Mouse (Mus musculus): Measurements from ENCODE around the gene Urad. TPM values are rescaled to one million over a fixed set of nuclear protein-coding genes. Genes with fewer than 3 reads are reported as not detected.

Gene Urad
- polyA plus RNA-seq, 1 experiment, result not detected

DNA sequence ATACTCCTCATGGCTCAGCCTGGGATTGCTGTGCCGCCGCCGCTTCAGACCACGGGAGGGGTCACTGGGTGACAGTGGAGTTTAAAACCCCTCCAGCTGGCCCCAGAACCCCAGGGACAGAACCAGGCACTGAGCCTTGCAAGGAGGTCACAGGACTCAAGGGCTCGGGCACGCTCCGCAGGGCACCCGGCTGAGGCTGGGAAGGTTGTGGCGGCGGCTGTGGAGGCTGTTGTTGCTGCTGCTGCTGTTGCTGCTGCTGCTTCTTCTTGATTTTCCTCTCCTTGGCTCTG lies 20.5 kb downstream of the Urad start:
- Histone ChIP-seq H3K36me3 (ENCODE audit: control insufficient read depth, insufficient read depth, low read length) (no peaks in the 10 kb centered on the region), H3K4me3 (ENCODE audit: extremely low read depth, insufficient read depth, insufficient read length) (no peak overlapping the region), H3K27me3 (ENCODE audit: control insufficient read depth, insufficient read depth, low read length) (peaks cover 47% of the 10 kb centered on the region), H3K27ac (ENCODE audit: insufficient read depth, low read length) (no peak overlapping the region), H3K4me1 (ENCODE audit: control insufficient read depth, insufficient read depth, insufficient read length) (peaks cover 5% of the 10 kb centered on the region)
- TF ChIP-seq POLR2A (IDR thresholded peaks at IDR 0.05; ENCODE audit: low read depth, low read length) (no peak), CTCF (IDR thresholded peaks at IDR 0.05; ENCODE audit: extremely low read depth, insufficient read depth, insufficient read length, insufficient replicate concordance) (no peak)
- DNase-seq (ENCODE audit: low read depth in 1 of 2, low spot score in 2 of 2), result no peak
- 13% methylated on average over 10 of the region's 10 CpGs for WGBS

DNA sequence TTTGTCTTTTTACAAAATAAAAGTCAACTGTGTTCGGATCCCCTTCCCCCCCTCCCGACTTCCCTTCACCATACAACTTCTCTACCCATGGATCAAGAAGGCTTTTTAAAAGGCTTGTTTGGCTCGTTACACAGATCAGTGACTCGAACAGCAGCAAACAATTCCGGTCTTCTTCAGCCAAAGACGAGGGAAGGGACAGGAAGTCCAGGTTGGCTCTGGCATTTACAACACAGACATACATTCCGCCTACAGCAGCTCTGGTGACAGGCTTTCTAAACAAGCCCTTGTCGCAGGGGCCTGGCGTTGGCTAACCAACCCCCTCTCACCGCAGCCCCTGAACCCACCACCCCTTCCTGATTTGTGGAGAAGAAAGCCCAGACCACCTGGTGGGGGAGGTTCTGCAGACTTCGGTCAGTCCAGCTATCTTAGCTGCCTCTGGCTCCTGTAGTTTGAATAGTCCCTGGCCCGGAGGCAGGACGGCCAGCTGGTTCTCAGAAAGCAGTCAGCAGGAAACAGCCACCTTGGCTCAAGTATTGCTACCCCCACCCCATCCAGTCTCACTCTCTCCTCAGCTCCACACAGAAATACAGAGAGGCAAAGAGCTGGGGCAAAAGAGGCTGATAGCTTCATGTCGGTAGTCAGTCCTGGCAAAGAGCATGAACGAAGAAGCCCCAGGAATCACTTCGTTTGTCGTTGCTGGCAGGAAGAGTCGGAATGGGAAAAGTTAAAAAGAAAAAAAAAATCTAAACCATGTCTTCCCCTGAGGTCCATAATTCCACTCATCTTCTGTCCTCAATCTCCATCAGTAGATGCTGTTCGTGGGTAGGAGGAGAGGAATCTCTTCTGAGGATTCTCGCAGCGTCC lies 21.1 kb downstream of the Urad start:
- TF ChIP-seq POLR2A (IDR thresholded peaks at IDR 0.05; ENCODE audit: low read depth, low read length), result no peak
- TF ChIP-seq CTCF (IDR thresholded peaks at IDR 0.05; ENCODE audit: extremely low read depth, insufficient read depth, insufficient read length, insufficient replicate concordance), result no peak
- Histone ChIP-seq H3K4me1 (ENCODE audit: control insufficient read depth, insufficient read depth, insufficient read length) (peaks cover 3% of the 10 kb centered on the region), H3K27me3 (ENCODE audit: control insufficient read depth, insufficient read depth, low read length) (peaks cover 42% of the 10 kb centered on the region), H3K4me3 (ENCODE audit: extremely low read depth, insufficient read depth, insufficient read length) (no peak overlapping the region), H3K36me3 (ENCODE audit: control insufficient read depth, insufficient read depth, low read length) (no peaks in the 10 kb centered on the region), H3K27ac (ENCODE audit: insufficient read depth, low read length) (no peak overlapping the region)
- WGBS, result 6% methylated on average over 21 of the region's 21 CpGs
- DNase-seq (ENCODE audit: low read depth in 1 of 2, low spot score in 2 of 2), result no peak

DNA sequence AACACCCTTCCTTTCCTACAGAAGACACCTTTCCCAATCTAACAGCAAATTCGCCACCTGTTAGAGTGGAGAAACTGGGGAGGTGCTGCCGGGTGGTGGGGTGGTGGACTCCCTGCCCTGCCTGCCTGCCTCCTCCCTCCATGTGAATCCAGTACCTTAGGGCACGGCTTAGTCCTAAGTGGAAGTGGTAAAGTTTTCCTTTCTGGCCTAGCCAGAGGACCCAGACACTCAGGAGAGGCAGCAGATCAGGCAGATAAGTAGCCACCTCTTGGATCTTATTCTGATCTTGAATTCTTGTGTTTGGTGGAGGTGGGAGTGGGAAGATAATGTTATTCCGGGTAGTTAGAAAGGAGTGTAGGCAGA lies 22.3 kb downstream of the Urad start:
- H3K27ac ChIP-seq (ENCODE audit: insufficient read depth, low read length), result no peak overlapping the region
- no peaks in the 10 kb centered on the region for H3K36me3 ChIP-seq (ENCODE audit: control insufficient read depth, insufficient read depth, low read length)
- H3K4me1 ChIP-seq (ENCODE audit: control insufficient read depth, insufficient read depth, insufficient read length), result peaks cover 3% of the 10 kb centered on the region; the same call in 1 of the 2 replicates
- no peak for DNase-seq (ENCODE audit: low read depth in 1 of 2, low spot score in 2 of 2)
- H3K4me3 ChIP-seq (ENCODE audit: extremely low read depth, insufficient read depth, insufficient read length), result no peak overlapping the region
- 10% methylated on average over 4 of the region's 4 CpGs for WGBS
- H3K27me3 ChIP-seq (ENCODE audit: control insufficient read depth, insufficient read depth, low read length), result peaks cover 33% of the 10 kb centered on the region
- TF ChIP-seq POLR2A (IDR thresholded peaks at IDR 0.05; ENCODE audit: low read depth, low read length) (no peak), CTCF (IDR thresholded peaks at IDR 0.05; ENCODE audit: extremely low read depth, insufficient read depth, insufficient read length, insufficient replicate concordance) (no peak)

DNA sequence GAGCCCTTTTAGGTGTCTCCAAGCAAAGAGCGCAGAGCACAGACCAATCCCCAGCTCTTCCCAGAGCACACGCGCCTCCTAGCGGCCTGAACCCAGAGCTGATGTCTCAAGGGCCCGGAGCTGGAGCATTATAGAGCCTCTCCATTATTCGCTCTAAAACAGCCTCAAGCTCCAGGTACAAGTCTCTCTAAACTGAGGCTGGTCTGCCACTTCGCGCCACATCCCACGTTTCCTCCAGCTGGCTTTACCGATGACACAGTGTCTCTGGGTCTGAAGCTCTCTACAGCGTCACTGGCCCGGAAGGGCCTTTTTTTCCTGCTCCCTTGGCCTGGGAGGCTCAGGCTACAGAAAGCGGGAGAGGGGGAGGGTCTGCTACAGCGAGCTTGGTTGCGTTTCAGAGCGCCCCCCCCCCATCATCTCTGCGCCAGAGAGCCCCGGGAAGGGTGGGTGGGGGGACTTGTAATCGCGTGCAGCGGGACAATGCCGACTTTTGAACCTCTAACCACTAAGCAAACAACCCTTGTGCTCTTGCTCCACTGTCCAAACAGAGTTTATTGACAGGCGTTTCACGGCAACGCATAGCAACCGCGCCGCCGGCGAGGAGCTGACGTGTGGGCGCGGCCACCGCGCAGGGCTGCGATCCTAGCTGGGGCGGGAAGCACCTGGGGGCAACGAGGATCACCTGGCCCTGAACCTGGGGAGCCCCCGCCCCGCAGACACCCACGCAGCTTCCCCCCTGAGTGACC lies 22.8 kb downstream of the Urad start:
- TF ChIP-seq CTCF (IDR thresholded peaks at IDR 0.05; ENCODE audit: extremely low read depth, insufficient read depth, insufficient read length, insufficient replicate concordance), result peak; percentile 60; the same call in 1 of the 2 replicates
- TF ChIP-seq POLR2A (IDR thresholded peaks at IDR 0.05; ENCODE audit: low read depth, low read length), result no peak
- peaks cover 27% of the 10 kb centered on the region for H3K27me3 ChIP-seq (ENCODE audit: control insufficient read depth, insufficient read depth, low read length)
- peaks cover 3% of the 10 kb centered on the region; the same call in 1 of the 2 replicates for H3K4me1 ChIP-seq (ENCODE audit: control insufficient read depth, insufficient read depth, insufficient read length)
- H3K36me3 ChIP-seq (ENCODE audit: control insufficient read depth, insufficient read depth, low read length), result no peaks in the 10 kb centered on the region
- WGBS, result 4% methylated on average over 41 of the region's 41 CpGs
- no peak overlapping the region for H3K4me3 ChIP-seq (ENCODE audit: extremely low read depth, insufficient read depth, insufficient read length)
- DNase-seq (ENCODE audit: low read depth in 1 of 2, low spot score in 2 of 2), result no peak
- no peak overlapping the region for H3K27ac ChIP-seq (ENCODE audit: insufficient read depth, low read length)

DNA sequence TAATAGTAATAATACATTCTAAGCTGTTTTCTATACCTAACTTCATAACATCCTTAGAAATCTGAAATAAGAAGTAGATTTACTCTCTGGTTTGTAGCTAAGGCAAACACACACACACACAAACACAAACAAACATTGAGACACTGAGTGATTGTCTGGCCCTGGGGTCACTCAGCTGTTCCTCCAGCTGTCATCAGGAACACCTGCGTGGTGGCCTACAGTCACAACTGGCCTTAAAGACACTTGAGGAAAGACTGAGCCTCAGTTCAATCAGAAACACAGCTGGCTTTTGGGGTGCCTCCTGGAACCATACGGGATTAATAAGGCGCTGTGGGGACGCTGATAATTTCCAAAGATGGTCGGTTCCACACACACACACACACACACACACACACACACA lies 25.0 kb downstream of the Urad start:
- Histone ChIP-seq H3K36me3 (ENCODE audit: control insufficient read depth, insufficient read depth, low read length) (no peaks in the 10 kb centered on the region), H3K27me3 (ENCODE audit: control insufficient read depth, insufficient read depth, low read length) (peaks cover 22% of the 10 kb centered on the region), H3K4me1 (ENCODE audit: control insufficient read depth, insufficient read depth, insufficient read length) (peaks cover 3% of the 10 kb centered on the region; the same call in 1 of the 2 replicates), H3K27ac (ENCODE audit: insufficient read depth, low read length) (no peak overlapping the region), H3K4me3 (ENCODE audit: extremely low read depth, insufficient read depth, insufficient read length) (no peak overlapping the region)
- TF ChIP-seq CTCF (IDR thresholded peaks at IDR 0.05; ENCODE audit: extremely low read depth, insufficient read depth, insufficient read length, insufficient replicate concordance), result no peak
- TF ChIP-seq POLR2A (IDR thresholded peaks at IDR 0.05; ENCODE audit: low read depth, low read length), result no peak
- DNase-seq (ENCODE audit: low read depth in 1 of 2, low spot score in 2 of 2), result no peak
- WGBS, result 67% methylated on average over 5 of the region's 5 CpGs

DNA sequence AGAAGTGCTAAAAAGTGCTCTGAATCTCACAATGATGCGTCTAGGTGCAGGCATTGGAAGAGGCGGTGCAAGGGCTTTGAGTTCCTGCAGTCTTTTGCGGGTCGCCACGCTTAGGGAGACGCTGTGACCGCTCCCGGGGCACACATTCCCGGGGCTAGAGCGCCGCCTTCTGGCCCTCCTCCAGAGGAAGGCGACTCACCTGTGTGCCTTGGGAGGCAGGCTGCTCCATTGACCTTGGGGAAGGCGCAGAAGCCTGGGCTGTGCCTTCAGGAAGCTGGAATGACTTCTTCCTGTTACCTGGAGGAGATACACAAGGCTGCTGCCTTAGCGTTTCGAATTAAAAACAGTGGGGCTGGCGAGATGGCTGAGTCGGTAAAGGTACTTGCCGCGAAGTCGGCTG lies 28.1 kb downstream of the Urad start:
- Histone ChIP-seq H3K27ac (ENCODE audit: insufficient read depth, low read length) (no peak overlapping the region), H3K36me3 (ENCODE audit: control insufficient read depth, insufficient read depth, low read length) (no peaks in the 10 kb centered on the region), H3K4me1 (ENCODE audit: control insufficient read depth, insufficient read depth, insufficient read length) (no peaks in the 10 kb centered on the region), H3K4me3 (ENCODE audit: extremely low read depth, insufficient read depth, insufficient read length) (no peak overlapping the region), H3K27me3 (ENCODE audit: control insufficient read depth, insufficient read depth, low read length) (peaks cover 3% of the 10 kb centered on the region; the same call in 1 of the 2 replicates)
- TF ChIP-seq POLR2A (IDR thresholded peaks at IDR 0.05; ENCODE audit: low read depth, low read length) (no peak), CTCF (IDR thresholded peaks at IDR 0.05; ENCODE audit: extremely low read depth, insufficient read depth, insufficient read length, insufficient replicate concordance) (no peak)
- WGBS, result 19% methylated on average over 20 of the region's 20 CpGs
- no peak for DNase-seq (ENCODE audit: low read depth in 1 of 2, low spot score in 2 of 2)

All from spleen, adult 2 months (tissue).